Mouse (Mus musculus) small intestine, adult 2 months (tissue): ENCODE results near the gene 1700020N01Rik. TPM values are rescaled to one million over a fixed set of nuclear protein-coding genes. Genes with fewer than 3 reads are reported as not detected.

Experiments used
- H3K27ac ChIP-seq: fragments of 200-500 bp; 2 replicates; pipeline ENCODE4 v1.5.1; 2012; ENCODE audit warnings: low read depth, low read length, control low read depth, inconsistent platforms; ENCODE audit not compliant: insufficient read depth
- H3K27me3 ChIP-seq: fragments of 200-500 bp; 2 replicates; pipeline ENCODE4 v1.6.1; 2012; ENCODE audit warnings: mild to moderate bottlenecking, moderate library complexity, low read length, inconsistent platforms; ENCODE audit not compliant: control insufficient read depth, insufficient read depth
- H3K36me3 ChIP-seq: fragments of 200-500 bp; 2 replicates; pipeline ENCODE4 v1.6.1; 2012; ENCODE audit warnings: mild to moderate bottlenecking, low read length, control low read depth, inconsistent platforms; ENCODE audit not compliant: control insufficient read depth, insufficient read depth
- H3K4me1 ChIP-seq: fragments of 200-500 bp; 2 replicates; pipeline ENCODE4 v1.6.1; 2012; ENCODE audit warnings: low read length, inconsistent platforms, mixed read lengths; ENCODE audit not compliant: control insufficient read depth, insufficient read depth, insufficient read length
- H3K4me3 ChIP-seq: fragments of 200-500 bp; 2 replicates; pipeline ENCODE4 v1.5.1; 2012; ENCODE audit warnings: low read depth, mild to moderate bottlenecking, control low read depth, inconsistent platforms, low read length, moderate library complexity
- CTCF ChIP-seq: fragments of 200-500 bp; IDR thresholded peaks from 2 replicates; pipeline ENCODE4 v1.5.1; 2012; ENCODE audit warnings: low read depth, mild to moderate bottlenecking, control low read depth, inconsistent platforms, low read length, moderate library complexity, mixed read lengths; ENCODE audit not compliant: insufficient replicate concordance, insufficient read length; ENCODE audit errors: extremely low read depth
- POLR2A ChIP-seq: fragments of 200-500 bp; IDR thresholded peaks from 2 replicates; pipeline ENCODE4 v1.6.1; 2012; ENCODE audit warnings: low read depth, mild to moderate bottlenecking, control low read depth, inconsistent platforms, low read length, moderate library complexity
- WGBS: fragments of 180-500 bp; shearing (Covaris S2); methylation state at CpG from one replicate; pipeline ENCODE4 v1.1.7; 2018; 5-methylcytosine and 5-hydroxymethylcytosine counted together
- polyA plus RNA-seq: library from polyadenylated mRNA; depleted of rRNA; stranded (reverse); fragments of >200 nt; gene quantifications from 2 replicates; pipeline ENCODE4 v1.2.3, GENCODE M21; 2012

The 1700020N01Rik gene
- polyA plus RNA-seq, 1 experiment = 0.11 TPM

DNA sequence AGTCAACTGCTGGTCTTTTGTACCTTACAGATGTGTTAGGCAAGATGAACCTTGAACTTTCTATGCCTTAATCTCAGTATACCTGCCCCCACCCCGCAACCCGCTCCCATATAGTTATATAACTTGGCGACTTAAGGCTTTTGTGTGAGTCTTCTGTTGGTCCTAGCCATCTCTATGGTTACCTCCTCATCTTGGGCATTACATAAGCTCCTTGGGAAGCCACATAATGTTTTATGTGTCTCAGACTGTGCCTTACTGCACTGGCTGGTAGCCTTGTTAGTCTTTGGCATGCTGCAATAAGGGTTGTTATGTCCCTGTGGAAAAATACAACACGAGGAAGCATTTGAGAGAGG, 39.3 kb upstream of the 1700020N01Rik start:
- Histone ChIP-seq H3K36me3 (no peaks in the 10 kb centered on the region), H3K27me3 (no peaks in the 10 kb centered on the region), H3K4me3 (no peak overlapping the region), H3K4me1 (peaks cover 19% of the 10 kb centered on the region; the same call in 1 of the 2 replicates), H3K27ac (peak overlapping the region; percentile 88)
- WGBS = 39% methylated on average over 4 of the region's 4 CpGs
- TF ChIP-seq POLR2A (no peak), CTCF (no peak)

DNA sequence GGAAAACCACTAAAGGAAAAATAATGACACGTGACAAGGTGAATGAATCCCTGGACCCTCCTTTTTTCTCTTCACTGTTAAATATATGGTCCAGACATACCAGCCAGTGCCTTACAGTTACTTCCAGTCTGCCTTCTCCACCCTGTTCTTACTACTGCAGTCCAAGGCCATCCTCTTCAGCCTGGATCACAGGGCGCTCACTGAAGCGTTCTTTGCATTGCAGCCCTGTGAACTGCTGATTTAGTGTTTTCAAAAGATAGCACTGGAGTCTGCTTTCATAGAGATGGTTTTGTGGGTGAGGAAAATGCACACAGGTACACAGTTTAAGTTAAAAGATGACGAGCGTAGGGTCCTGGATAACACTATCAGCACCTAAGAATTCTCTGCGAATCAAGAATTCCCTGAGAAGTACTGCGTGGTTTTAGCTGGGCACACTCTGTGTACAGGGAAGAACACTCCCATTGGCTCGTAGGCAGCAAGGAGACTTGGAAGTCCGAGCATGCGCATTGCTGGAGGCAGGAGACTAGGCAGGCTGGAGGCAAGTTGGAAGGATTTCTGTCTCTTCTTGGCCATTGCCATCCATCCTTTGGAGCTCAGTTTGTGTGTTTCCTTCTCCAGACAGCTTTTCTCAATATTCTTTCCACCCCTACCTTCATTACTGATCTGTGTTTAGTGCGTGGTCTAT, 37.9 kb upstream of the 1700020N01Rik start:
- Histone ChIP-seq H3K27me3 (no peaks in the 10 kb centered on the region), H3K4me1 (peaks cover 19% of the 10 kb centered on the region; the same call in 1 of the 2 replicates), H3K4me3 (no peak overlapping the region), H3K36me3 (no peaks in the 10 kb centered on the region), H3K27ac (no peak overlapping the region)
- no peak for TF ChIP-seq POLR2A
- TF ChIP-seq CTCF = no peak
- 87% methylated on average over 11 of the region's 11 CpGs for WGBS

DNA sequence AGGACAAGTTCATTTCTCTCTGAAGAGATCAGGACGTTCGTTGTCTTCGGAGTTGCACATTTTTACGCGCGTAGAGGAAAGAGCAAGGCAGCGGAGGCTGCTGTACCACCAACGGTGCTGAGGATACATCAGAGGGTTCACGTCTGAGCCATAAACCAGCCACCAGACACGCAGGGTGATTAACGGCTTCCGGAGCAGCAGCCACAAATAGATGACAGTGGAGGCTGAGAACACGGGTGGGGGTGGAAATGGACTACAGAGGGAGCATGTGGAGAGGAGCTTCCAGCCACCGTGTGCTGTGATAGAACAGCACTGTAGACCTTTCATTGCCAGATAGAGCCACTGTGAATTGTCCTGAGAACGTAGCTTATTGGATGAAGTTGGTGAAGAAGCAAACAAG, 33.2 kb upstream of the 1700020N01Rik start:
- peaks cover 5% of the 10 kb centered on the region; the same call in 1 of the 2 replicates for H3K4me1 ChIP-seq
- H3K27me3 ChIP-seq = no peaks in the 10 kb centered on the region
- no peak overlapping the region for H3K27ac ChIP-seq
- H3K4me3 ChIP-seq = no peak overlapping the region
- H3K36me3 ChIP-seq = no peaks in the 10 kb centered on the region
- TF ChIP-seq CTCF (no peak), POLR2A (no peak)
- WGBS = 63% methylated on average over 15 of the region's 15 CpGs

DNA sequence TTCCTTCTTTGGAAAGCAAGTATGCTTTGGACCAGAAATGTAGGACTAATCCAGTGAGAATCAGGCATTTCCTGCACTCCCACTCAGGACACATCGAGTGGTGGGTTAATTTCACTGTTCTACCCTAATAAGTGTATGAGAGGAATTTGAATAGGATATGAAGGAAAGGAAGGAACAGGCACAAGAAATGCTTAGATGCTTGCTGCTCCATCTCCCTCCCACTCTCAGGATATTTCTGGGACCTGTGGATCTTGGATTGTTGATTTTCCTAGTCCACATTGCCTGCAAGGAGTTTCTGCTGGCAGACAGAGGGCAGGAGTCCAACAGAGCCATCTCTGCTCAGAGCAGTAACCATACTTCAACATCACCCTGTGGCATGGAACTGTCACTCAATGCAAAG, 31.8 kb upstream of the 1700020N01Rik start:
- H3K27me3 ChIP-seq = no peaks in the 10 kb centered on the region
- no peak for TF ChIP-seq POLR2A
- no peak for TF ChIP-seq CTCF
- H3K27ac ChIP-seq = no peak overlapping the region
- peaks cover 4% of the 10 kb centered on the region; the same call in 1 of the 2 replicates for H3K4me1 ChIP-seq
- no peak overlapping the region for H3K4me3 ChIP-seq
- H3K36me3 ChIP-seq = no peaks in the 10 kb centered on the region
- WGBS = 67% methylated on average over 1 of the region's 1 CpGs

DNA sequence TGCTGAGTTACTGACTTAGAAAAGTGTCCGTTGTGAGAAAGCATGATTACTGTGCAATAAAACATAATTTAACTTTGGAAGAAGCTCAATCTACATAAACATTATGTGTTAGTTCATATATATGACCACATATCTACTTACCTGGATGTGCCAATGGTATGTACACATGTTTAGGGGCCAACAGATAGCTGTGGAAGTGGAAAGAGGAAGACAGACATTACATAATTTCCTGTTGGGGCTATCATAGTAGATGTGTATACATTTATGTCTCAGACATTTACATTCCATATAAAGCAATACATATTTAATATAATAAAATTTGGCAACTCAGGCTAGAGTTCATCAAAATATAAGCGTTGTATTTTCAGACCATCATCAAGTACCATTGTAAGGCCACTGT, 29.5 kb upstream of the 1700020N01Rik start:
- Histone ChIP-seq H3K27me3 (no peaks in the 10 kb centered on the region), H3K4me1 (peaks cover 4% of the 10 kb centered on the region; the same call in 1 of the 2 replicates), H3K36me3 (no peaks in the 10 kb centered on the region), H3K27ac (no peak overlapping the region), H3K4me3 (no peak overlapping the region)
- 80% methylated on average over 2 of the region's 2 CpGs for WGBS
- TF ChIP-seq CTCF = no peak
- TF ChIP-seq POLR2A = no peak

DNA sequence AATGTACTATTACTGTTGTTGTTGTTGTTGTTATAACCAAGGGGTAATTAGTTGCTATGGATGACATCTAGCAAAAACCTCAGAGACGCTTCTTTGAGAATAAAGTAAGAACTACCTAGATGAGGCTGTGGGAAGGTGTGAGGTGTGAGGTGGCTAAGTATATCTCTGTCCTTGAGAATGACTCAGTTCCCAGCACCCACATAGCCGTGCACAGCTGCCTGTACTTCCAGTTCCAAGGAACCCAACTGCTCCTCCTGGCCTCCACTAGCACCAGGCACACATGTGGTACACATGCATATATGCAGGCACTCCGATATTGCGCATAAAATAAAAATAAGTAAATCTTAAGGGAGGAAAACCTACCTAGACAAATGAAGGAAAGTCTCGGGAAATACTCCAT, 28.8 kb upstream of the 1700020N01Rik start:
- Histone ChIP-seq H3K27ac (no peak overlapping the region), H3K36me3 (no peaks in the 10 kb centered on the region), H3K27me3 (no peaks in the 10 kb centered on the region), H3K4me1 (peaks cover 4% of the 10 kb centered on the region; the same call in 1 of the 2 replicates), H3K4me3 (no peak overlapping the region)
- 87% methylated on average over 5 of the region's 5 CpGs for WGBS
- TF ChIP-seq CTCF = no peak
- TF ChIP-seq POLR2A = no peak

DNA sequence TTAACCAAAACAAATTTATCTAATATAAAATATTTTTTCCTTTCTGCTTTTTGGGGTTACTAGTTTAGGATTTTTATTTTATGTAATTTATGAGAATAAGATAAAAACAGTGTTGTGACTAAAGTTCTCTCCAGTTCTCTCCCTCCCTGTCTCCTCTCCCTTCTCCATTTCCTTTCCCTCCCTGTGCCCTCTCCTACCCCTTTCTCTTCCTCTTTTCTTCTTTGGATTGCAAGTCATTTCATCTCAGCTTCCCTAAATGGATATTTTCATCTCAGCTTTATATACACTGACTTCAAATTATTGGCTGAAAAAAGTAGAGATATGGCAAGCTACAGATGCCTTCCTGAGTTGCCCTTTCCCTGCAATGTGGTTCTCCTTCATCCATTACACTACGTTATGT, 26.9 kb upstream of the 1700020N01Rik start:
- 93% methylated on average over 1 of the region's 1 CpGs for WGBS
- Histone ChIP-seq H3K4me3 (no peak overlapping the region), H3K27me3 (no peaks in the 10 kb centered on the region), H3K27ac (no peak overlapping the region), H3K36me3 (no peaks in the 10 kb centered on the region), H3K4me1 (peaks cover 6% of the 10 kb centered on the region; the same call in 1 of the 2 replicates)
- TF ChIP-seq CTCF = no peak
- no peak for TF ChIP-seq POLR2A

DNA sequence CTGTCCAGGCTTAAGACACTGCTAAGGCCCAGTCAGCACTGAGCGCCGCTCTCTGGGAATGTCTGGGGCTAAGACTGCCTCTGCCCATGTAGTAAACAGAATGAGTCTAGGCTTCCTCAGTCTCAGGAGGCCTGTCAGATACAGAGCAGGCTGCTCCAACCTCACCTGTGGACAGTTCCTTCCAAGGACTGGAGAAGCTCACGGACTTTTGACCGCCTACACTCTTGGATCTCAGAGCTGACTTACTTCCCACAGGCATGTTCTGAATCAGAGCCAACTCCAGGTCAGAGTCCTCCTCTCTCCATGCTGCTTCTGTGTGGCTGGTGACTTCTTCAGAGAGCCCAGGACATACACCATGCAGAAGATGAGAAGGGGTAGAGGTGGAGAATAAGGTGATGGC, 21.3 kb upstream of the 1700020N01Rik start:
- peaks cover 20% of the 10 kb centered on the region; the same call in 1 of the 2 replicates for H3K4me1 ChIP-seq
- H3K27me3 ChIP-seq = no peaks in the 10 kb centered on the region
- 40% methylated on average over 4 of the region's 4 CpGs for WGBS
- TF ChIP-seq CTCF (no peak), POLR2A (no peak; the same call in 1 of the 2 replicates)
- peak overlapping the region; percentile 96 for H3K27ac ChIP-seq
- H3K4me3 ChIP-seq = no peak overlapping the region
- H3K36me3 ChIP-seq = no peaks in the 10 kb centered on the region
